27 mouse cellular contexts compared by ENCODE assay signal in the genomic region with DNA sequence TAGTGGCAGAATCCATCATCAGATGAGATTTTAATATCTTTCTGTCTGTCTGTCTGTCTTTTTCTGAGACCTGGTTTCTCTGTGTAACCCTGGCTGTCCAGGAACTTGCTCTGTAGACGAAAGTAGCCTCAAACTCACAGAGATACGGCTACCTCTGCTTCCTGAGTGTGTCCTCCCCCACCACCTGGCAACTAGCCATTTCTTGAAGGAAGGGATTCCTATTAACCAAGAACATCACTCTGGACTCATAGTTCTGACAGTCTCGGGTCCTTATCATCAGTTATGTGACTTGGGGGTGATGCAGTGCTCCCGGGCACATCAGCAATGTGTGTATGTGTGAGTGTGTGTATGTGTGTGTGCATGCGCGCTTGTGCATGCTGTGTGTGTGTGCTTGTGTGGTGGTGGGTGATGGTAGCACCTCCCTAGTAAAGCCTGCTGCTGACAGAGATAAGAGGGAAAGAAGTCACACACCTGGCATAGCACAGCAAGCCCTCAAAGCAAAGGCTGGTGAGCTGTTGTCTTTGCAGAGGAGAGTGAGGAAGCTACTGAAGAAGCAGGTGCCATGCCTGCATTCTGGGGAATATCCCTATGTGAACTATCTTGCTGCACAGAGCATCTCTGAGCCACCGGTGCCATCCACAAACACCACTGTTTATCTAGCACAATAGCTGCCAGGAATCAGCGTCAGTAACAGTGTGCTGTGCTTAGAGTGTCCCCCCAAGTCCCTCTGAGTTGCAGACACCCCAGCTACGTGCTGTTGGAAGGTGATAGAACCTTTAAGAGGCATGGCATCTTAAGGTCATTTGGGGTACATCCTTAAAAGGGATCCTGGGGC. TPM values are rescaled to one million over a fixed set of nuclear protein-coding genes. Genes with fewer than 3 reads are reported as not detected.
DNase-seq lines count a peak whose midpoint lies in the region; ATAC-seq and TF ChIP-seq lines count a peak whose summit lies in the region.
"Had no signal": no experiment of that assay in that cellular context is flagged by ENCODE, and none has a peak within 500 bp of the region (broad histone marks: within the 10 kb centered on the region; RNA-seq: fewer than 3 reads in every experiment).

No protein-coding gene starts in this region.

- no peak overlapping the region for H3K4me3 ChIP-seq in heart, embryonic 16.5 days (ENCODE audit: low read length)
- H3K4me3 ChIP-seq in heart, adult 2 months = no peak overlapping the region
- no peak overlapping the region for H3K4me3 ChIP-seq in MEL (ENCODE audit: control insufficient read depth in 1 of 2, insufficient read depth in 1 of 2, low read depth in 2 of 2, low read length in 2 of 2)
- H3K4me3 ChIP-seq in thymus, adult 2 months (ENCODE audit: control insufficient read depth, insufficient read depth, low read length) = no peak overlapping the region
- H3K4me3 ChIP-seq: embryonic facial prominence, embryonic 13.5 days; erythroblast, embryonic 14.5 days; forebrain, embryonic 12.5 days; heart, embryonic 12.5 days; hindbrain, embryonic 12.5 days; left cerebral cortex, adult 2 months; limb, embryonic 15.5 days; liver, embryonic 15.5 days; midbrain, embryonic 12.5 days had no signal

- no peak overlapping the region for H3K9ac ChIP-seq in heart, embryonic 16.5 days (ENCODE audit: low read length)
- no peak overlapping the region for H3K9ac ChIP-seq in heart, adult 2 months (ENCODE audit: low read depth, low read length)
- H3K9ac ChIP-seq in MEL (ENCODE audit: control insufficient read depth, low read depth, low read length, poor library complexity, severe bottlenecking) = no peak overlapping the region
- H3K9ac ChIP-seq: embryonic facial prominence, embryonic 13.5 days; forebrain, embryonic 12.5 days; heart, embryonic 12.5 days; hindbrain, embryonic 12.5 days; limb, embryonic 15.5 days; liver, embryonic 15.5 days; midbrain, embryonic 12.5 days had no signal

- TF ChIP-seq POLR2A in heart, adult 2 months (IDR thresholded peaks at IDR 0.05; ENCODE audit: insufficient read depth, low read depth, low read length) = no peak
- TF ChIP-seq POLR2A in MEL (IDR thresholded peaks at IDR 0.05; ENCODE audit: control insufficient read depth in 1 of 2, insufficient read depth in 1 of 2, low read depth in 1 of 2, low read length in 2 of 2, poor library complexity in 1 of 2) = no peak
- no peak for TF ChIP-seq POLR2A in thymus, adult 2 months (IDR thresholded peaks at IDR 0.05; ENCODE audit: control insufficient read depth, extremely low read depth, insufficient read depth, low read length, poor library complexity)

- DNase-seq in heart, adult 2 months = no peak
- peak; percentile 47 for DNase-seq in MEL (ENCODE audit: low read depth, low spot score)
- peak; percentile 65 for DNase-seq in thymus, adult 2 months
- peak; percentile 64 for DNase-seq in thymus, postnatal 4 days
- DNase-seq in T-cell, adult 2 months (ENCODE audit: low spot score) = no peak
- DNase-seq: adrenal gland, adult 8-10 months; cerebellum, adult 18-20 months; cerebellum, postnatal 25 days; embryo, embryonic 11 days; heart, postnatal 14 days; kidney, adult 11 months; layer of hippocampus, adult 9-11 months; left cerebral cortex, postnatal 4 days; lung, postnatal 4 days; right cerebral cortex, postnatal 4 days had no signal

- WGBS in heart, embryonic 16.5 days = 53% methylated on average over 9 of the region's 9 CpGs
- WGBS in heart, adult 2 months = 53% methylated on average over 9 of the region's 9 CpGs
- WGBS in thymus, adult 2 months = 15% methylated on average over 9 of the region's 9 CpGs

- no peaks in the 10 kb centered on the region for H3K36me3 ChIP-seq in heart, embryonic 16.5 days (ENCODE audit: control insufficient read depth, insufficient read depth)
- no peaks in the 10 kb centered on the region for H3K36me3 ChIP-seq in heart, adult 2 months (ENCODE audit: control insufficient read depth, insufficient read depth, low read length)
- H3K36me3 ChIP-seq in MEL (ENCODE audit: control insufficient read depth in 1 of 2, insufficient read depth in 2 of 2, low read length in 2 of 2) = no peaks in the 10 kb centered on the region
- no peaks in the 10 kb centered on the region for H3K36me3 ChIP-seq in thymus, adult 2 months (ENCODE audit: control insufficient read depth, insufficient read depth, low read length)
- H3K36me3 ChIP-seq: embryonic facial prominence, embryonic 13.5 days; forebrain, embryonic 12.5 days; heart, embryonic 12.5 days; hindbrain, embryonic 12.5 days; limb, embryonic 15.5 days; liver, embryonic 15.5 days; midbrain, embryonic 12.5 days had no signal

- no peak for TF ChIP-seq EP300 in heart, adult 2 months (IDR thresholded peaks at IDR 0.05; ENCODE audit: insufficient read depth, low read depth, low read length)
- TF ChIP-seq EP300 in MEL (IDR thresholded peaks at IDR 0.05; ENCODE audit: low read depth in 1 of 2, low read length in 2 of 2) = peak in 1 of 2 experiments; percentile 20; a peak in 1 of 4 replicates

- no peaks in the 10 kb centered on the region for H3K27me3 ChIP-seq in heart, embryonic 16.5 days (ENCODE audit: control insufficient read depth, insufficient read depth, low read length)
- no peaks in the 10 kb centered on the region for H3K27me3 ChIP-seq in heart, adult 2 months (ENCODE audit: control insufficient read depth, insufficient read depth, low read length)
- no peaks in the 10 kb centered on the region for H3K27me3 ChIP-seq in MEL (ENCODE audit: control insufficient read depth in 1 of 2, insufficient read depth in 2 of 2, low read length in 2 of 2)
- no peaks in the 10 kb centered on the region for H3K27me3 ChIP-seq in thymus, adult 2 months (ENCODE audit: control insufficient read depth, insufficient read depth, low read length)
- H3K27me3 ChIP-seq: embryonic facial prominence, embryonic 13.5 days; forebrain, embryonic 12.5 days; limb, embryonic 15.5 days; liver, embryonic 15.5 days had no signal

- no peak for TF ChIP-seq RAD21 in MEL (IDR thresholded peaks at IDR 0.05; ENCODE audit: low read depth, low read length)

- ATAC-seq in heart, embryonic 16.5 days (replicated peaks; ENCODE audit: extremely low read depth, insufficient read depth, low FRiP score) = 0 out of 2 replicates have a peak, but pooled peaks have one; percentile 32
- ATAC-seq in monocyte, adult 5-6 weeks (replicated peaks; ENCODE audit: insufficient number of reproducible peaks, low FRiP score, low TSS enrichment, poor library complexity, severe bottlenecking) = no peak
- ATAC-seq: activated CD4-positive, CD25-positive, alpha-beta regulatory T cell, adult 4 months had no signal

- H3K4me2 ChIP-seq in heart, embryonic 16.5 days (ENCODE audit: low read depth, low read length) = no peak overlapping the region
- H3K4me2 ChIP-seq: embryonic facial prominence, embryonic 13.5 days; forebrain, embryonic 12.5 days; heart, embryonic 12.5 days; hindbrain, embryonic 12.5 days; limb, embryonic 15.5 days; liver, embryonic 15.5 days; midbrain, embryonic 12.5 days had no signal

- intact Hi-C loops in heart, adult 2 months (cut with DNase I) = no loop called here

- no peak for TF ChIP-seq CTCF in heart, adult 2 months (IDR thresholded peaks at IDR 0.05)
- no peak for TF ChIP-seq CTCF in MEL (IDR thresholded peaks at IDR 0.05 in 2 of 3, conservative IDR thresholded peaks at IDR 0.05 in 1 of 3; ENCODE audit: control insufficient read depth in 1 of 3, insufficient read depth in 1 of 3, low read depth in 2 of 3, low read length in 3 of 3, poor library complexity in 1 of 3, severe bottlenecking in 1 of 3)
- TF ChIP-seq CTCF in thymus, adult 2 months (IDR thresholded peaks at IDR 0.05; ENCODE audit: borderline replicate concordance, control insufficient read depth, extremely low read depth, insufficient read depth, low read length, poor library complexity) = no peak

- 0 out of 2 replicates have a peak, but pooled peaks cover 2% of the 10 kb centered on the region for H3K4me1 ChIP-seq in heart, embryonic 16.5 days (ENCODE audit: control insufficient read depth, insufficient read depth, low read length)
- H3K4me1 ChIP-seq in heart, adult 2 months (ENCODE audit: control insufficient read depth, insufficient read depth, low read length) = no peaks in the 10 kb centered on the region
- H3K4me1 ChIP-seq in MEL (ENCODE audit: control insufficient read depth in 1 of 2, insufficient read depth in 2 of 2, low read length in 2 of 2) = peaks cover 0 to 11% of the 10 kb centered on the region in 2 experiments; a peak in 2 of 4 replicates
- peaks cover 34% of the 10 kb centered on the region for H3K4me1 ChIP-seq in thymus, adult 2 months (replicated peaks; ENCODE audit: control insufficient read depth, insufficient read depth, low read length)
- H3K4me1 ChIP-seq: embryonic facial prominence, embryonic 13.5 days; forebrain, embryonic 12.5 days; hindbrain, embryonic 12.5 days; limb, embryonic 15.5 days; midbrain, embryonic 12.5 days had no signal

- H3K27ac ChIP-seq in heart, embryonic 16.5 days (ENCODE audit: low read length) = no peak overlapping the region; the same call in 1 of the 2 replicates
- no peak overlapping the region for H3K27ac ChIP-seq in heart, adult 2 months
- no peak overlapping the region for H3K27ac ChIP-seq in MEL (ENCODE audit: control insufficient read depth, low read depth, low read length)
- H3K27ac ChIP-seq in thymus, adult 2 months (ENCODE audit: control insufficient read depth, insufficient read depth, low read length) = peak overlapping the region; percentile 91
- H3K27ac ChIP-seq: embryonic facial prominence, embryonic 13.5 days; forebrain, embryonic 12.5 days; hindbrain, embryonic 12.5 days; left cerebral cortex, adult 2 months; limb, embryonic 15.5 days; liver, embryonic 15.5 days; midbrain, embryonic 12.5 days had no signal

- H3K79me2 ChIP-seq in heart, adult 2 months (replicated peaks; ENCODE audit: control insufficient read depth, insufficient read depth, low read length) = no peaks in the 10 kb centered on the region
- H3K79me2 ChIP-seq in MEL (ENCODE audit: control insufficient read depth, insufficient read depth, low read length, poor library complexity) = no peaks in the 10 kb centered on the region

- no peaks in the 10 kb centered on the region for H3K9me3 ChIP-seq in heart, embryonic 16.5 days (replicated peaks; ENCODE audit: control insufficient read depth, low read length)
- no peaks in the 10 kb centered on the region for H3K9me3 ChIP-seq in MEL (replicated peaks; ENCODE audit: insufficient read depth, low read length)
- H3K9me3 ChIP-seq: embryonic facial prominence, embryonic 13.5 days; forebrain, embryonic 12.5 days; heart, embryonic 12.5 days; hindbrain, embryonic 12.5 days; limb, embryonic 15.5 days; liver, embryonic 15.5 days; midbrain, embryonic 12.5 days had no signal

TF ChIP-seq in MEL, 35 proteins besides CTCF, POLR2A, EP300 and RAD21 (continues in another document):
- TF ChIP-seq NRF1 (IDR thresholded peaks at IDR 0.05; ENCODE audit: insufficient read depth, low read depth, low read length, poor library complexity, severe bottlenecking) = no peak

RNA-seq across cellular contexts. Expression of a gene that starts 30.5 kb away (rescaled TPM):
- 69.5 and 92.6 TPM in 2 replicates for polyA plus RNA-seq in heart, embryonic 16.5 days (2015; fragmentation: Nextera tagmentation; extraction: Ambion mirVana)
- total RNA-seq in heart, adult 2 months (2021) = 10 to 100 TPM; 23.6 to 24.7 TPM
- 12.3 and 17.9 TPM in 2 replicates for polyA plus RNA-seq in heart, adult 2 months (2012; rRNA removed)
- total RNA-seq in MEL (2012; rRNA removed) = 106 and 111 TPM in 2 replicates
- polyA plus RNA-seq in MEL (2012; ENCODE audit: insufficient read depth in 1 of 2, insufficient read length in 2 of 2, low read depth in 1 of 2, low replicate concordance in 2 of 2, missing spikeins in 1 of 2) = 100 to 1,000 TPM in 1 of 2 experiments, not detected in 1; 120 TPM
- polyA plus RNA-seq in thymus, adult 2 months (2012; rRNA removed) = 183 and 201 TPM in 2 replicates
- total RNA-seq in monocyte, adult 5-6 weeks (2017) = 183 to 196 TPM (median 191 TPM) in 3 replicates

Comparison
In these comparisons a context has a peak if more than half of its experiments do, and no peak if none do; other contexts are left out.
1. DNase-seq: peak in MEL (single experiment), thymus, adult 2 months (single experiment) and thymus, postnatal 4 days (single experiment); none in heart, adult 2 months (0 of 2) and T-cell, adult 2 months (single experiment).